Mouse (Mus musculus) MEL (cell line): ENCODE measurements around the gene D230025D16Rik.
"Not testable (repeated sequence)": the region's sequence is repeated elsewhere in the genome, so short reads cannot be mapped to it uniquely, and the experiment has no call there.

Source experiments
- CHD1 ChIP-seq: IDR thresholded peaks from 2 replicates; pipeline ENCODE4 v1.6.1; 2012; ENCODE audit warnings: low read depth, mild to moderate bottlenecking, inconsistent platforms, low read length, improper control_type of control experiment
- CTCF ChIP-seq, 3 experiments: IDR thresholded peaks in 2 of 3; conservative IDR thresholded peaks in 1 of 3; 2 replicates each; pipeline ENCODE4 v1.5.1; 2011 to 2012; ENCODE audit warnings: low read length in 3 of 3, low read depth in 2 of 3, mild to moderate bottlenecking in 2 of 3, improper control_type of control experiment in 1 of 3, inconsistent platforms in 1 of 3, mixed read lengths in 1 of 3, moderate library complexity in 1 of 3; ENCODE audit not compliant: control insufficient read depth in 1 of 3, insufficient read depth in 1 of 3, poor library complexity in 1 of 3, severe bottlenecking in 1 of 3
- GATA1 ChIP-seq: IDR thresholded peaks from 2 replicates; pipeline ENCODE4 v1.6.1; 2011; ENCODE audit warnings: low read depth, low read length, improper control_type of control experiment
- JUND ChIP-seq: IDR thresholded peaks from 2 replicates; pipeline ENCODE4 v1.6.1; 2011; ENCODE audit warnings: low read depth, mild to moderate bottlenecking, improper control_type of control experiment, low read length
- MAFK ChIP-seq: IDR thresholded peaks from 2 replicates; pipeline ENCODE4 v1.6.1; 2011; ENCODE audit warnings: low read depth, mild to moderate bottlenecking, low read length, improper control_type of control experiment, borderline replicate concordance
- MYC ChIP-seq: IDR thresholded peaks from 2 replicates; pipeline ENCODE4 v1.6.1; 2011; ENCODE audit warnings: low read depth, mild to moderate bottlenecking, low read length, improper control_type of control experiment, moderate library complexity
- POLR2A ChIP-seq, 2 experiments: IDR thresholded peaks; 2 replicates each; pipeline ENCODE4 v1.6.1; 2011 to 2012; ENCODE audit warnings: low read length in 2 of 2, mild to moderate bottlenecking in 2 of 2, control low read depth in 1 of 2, improper control_type of control experiment in 1 of 2, low read depth in 1 of 2, moderate library complexity in 1 of 2; ENCODE audit not compliant: control insufficient read depth in 1 of 2, insufficient read depth in 1 of 2, poor library complexity in 1 of 2
- SIN3A ChIP-seq: IDR thresholded peaks from 2 replicates; pipeline ENCODE4 v1.6.1; 2012; ENCODE audit warnings: low read length, improper control_type of control experiment, inconsistent platforms
- TAL1 ChIP-seq: IDR thresholded peaks from 2 replicates; pipeline ENCODE4 v1.6.1; 2012; ENCODE audit warnings: mild to moderate bottlenecking, inconsistent platforms, low read length, moderate library complexity, mixed read lengths
- USF1 ChIP-seq: IDR thresholded peaks from 2 replicates; pipeline ENCODE4 v1.6.1; 2014; ENCODE audit warnings: low read depth, mild to moderate bottlenecking, inconsistent platforms, low read length, improper control_type of control experiment, moderate library complexity
- ZNF384 ChIP-seq: IDR thresholded peaks from 2 replicates; pipeline ENCODE4 v1.6.1; 2012; ENCODE audit warnings: low read depth, mild to moderate bottlenecking, inconsistent platforms, low read length, improper control_type of control experiment

DNA sequence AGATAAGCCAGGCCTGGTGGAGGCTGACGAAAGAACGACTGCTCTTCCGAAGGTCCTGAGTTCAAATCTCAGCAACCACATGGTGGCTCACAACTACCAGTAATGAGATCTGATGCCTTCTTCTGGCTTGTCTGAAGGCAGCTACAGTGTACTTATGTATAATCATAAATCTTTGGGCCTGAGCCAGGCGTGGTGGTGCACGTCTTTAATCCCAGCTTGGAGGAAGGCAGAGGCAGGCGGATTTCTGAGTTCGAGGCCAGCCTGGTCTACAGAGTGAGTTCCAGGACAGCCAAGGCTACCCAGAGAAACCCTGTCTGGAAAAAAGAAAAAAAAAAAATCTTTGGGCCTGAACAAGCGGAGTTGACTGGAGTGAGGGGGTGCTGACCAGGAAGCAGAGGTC lies 66.4 kb downstream of the D230025D16Rik start:
- TF ChIP-seq MYC; CTCF (IDR thresholded peaks at IDR 0.05 in 2 of 3, conservative IDR thresholded peaks at IDR 0.05 in 1 of 3; ENCODE audit: control insufficient read depth in 1 of 3, insufficient read depth in 1 of 3, low read depth in 2 of 3, low read length in 3 of 3, poor library complexity in 1 of 3, severe bottlenecking in 1 of 3); MAFK; USF1; POLR2A (IDR thresholded peaks at IDR 0.05; ENCODE audit: control insufficient read depth in 1 of 2, insufficient read depth in 1 of 2, low read depth in 1 of 2, low read length in 2 of 2, poor library complexity in 1 of 2); CHD1; ZNF384; GATA1; JUND; TAL1; SIN3A: not testable (repeated sequence)
